8 mouse cellular contexts compared by ENCODE assay signal in genomic region chr4:42916617-42917401, GRCm38 (mm10). TPM values are rescaled to one million over a fixed set of nuclear protein-coding genes. Genes with fewer than 3 reads are reported as not detected.
DNase-seq lines count a peak whose midpoint lies in the region; ATAC-seq and TF ChIP-seq lines count a peak whose summit lies in the region.

Phf24 (plus strand) TSS chr4:42916660.

- H3K9me3 ChIP-seq in E14TG2a.4 (ENCODE audit: low read length) (no peaks in the 10 kb centered on the region), G1E (replicated peaks) (no peaks in the 10 kb centered on the region)
- H3K9me3 ChIP-seq in stomach, embryonic 16.5 days (replicated peaks; ENCODE audit: control insufficient read depth, low read length): no peaks in the 10 kb centered on the region

- H3K9ac ChIP-seq in stomach, embryonic 16.5 days (ENCODE audit: low read length): peak within 1 kb of the TSS; percentile 80

- no peak for TF ChIP-seq CTCF in E14TG2a.4 (conservative IDR thresholded peaks at IDR 0.05; ENCODE audit: low read length)
- TF ChIP-seq CTCF in G1E (IDR thresholded peaks at IDR 0.05; ENCODE audit: low read depth, low read length): no peak

- H3K4me1 ChIP-seq in E14TG2a.4 (replicated peaks; ENCODE audit: low read depth, low read length) (peaks cover 4% of the 10 kb centered on the region), G1E (ENCODE audit: insufficient read depth, low read depth, low read length) (peaks cover 29% of the 10 kb centered on the region)
- peaks cover 3% of the 10 kb centered on the region; the same call in 1 of the 2 replicates for H3K4me1 ChIP-seq in stomach, embryonic 16.5 days (ENCODE audit: control insufficient read depth, insufficient read depth, low read length)

- peak within 1 kb of the TSS; percentile 90 for H3K4me2 ChIP-seq in stomach, embryonic 16.5 days (ENCODE audit: low read depth, low read length)

- peak; percentile 42 for DNase-seq in G1E (ENCODE audit: low spot score)
- peak; percentile 76 for DNase-seq in embryo, embryonic 11 days
- DNase-seq in heart, postnatal 36 days: peak; percentile 27 to 35
- DNase-seq in layer of hippocampus, postnatal 36 days: peak in 1 of 2 experiments; percentile 41
- DNase-seq in lung, postnatal 36 days: peak; percentile 18
- DNase-seq in spleen, postnatal 14 days (ENCODE audit: low spot score in 2 of 2): no peak

- no peak within 1 kb of the TSS for H3K27ac ChIP-seq in stomach, embryonic 16.5 days (ENCODE audit: low read length)

- no peaks in the 10 kb centered on the region for H3K36me3 ChIP-seq in E14TG2a.4 (ENCODE audit: insufficient read depth, low read length)
- H3K36me3 ChIP-seq in G1E (replicated peaks): no peaks in the 10 kb centered on the region
- no peaks in the 10 kb centered on the region for H3K36me3 ChIP-seq in stomach, embryonic 16.5 days (ENCODE audit: control insufficient read depth, insufficient read depth, low read length)

- H3K27me3 ChIP-seq in E14TG2a.4 (ENCODE audit: insufficient read depth, low read length): peaks cover 67% of the 10 kb centered on the region
- H3K27me3 ChIP-seq in G1E (ENCODE audit: insufficient read depth, low read length): peaks cover 53% of the 10 kb centered on the region
- peaks cover 27% of the 10 kb centered on the region for H3K27me3 ChIP-seq in stomach, embryonic 16.5 days (ENCODE audit: control insufficient read depth, insufficient read depth, low read length)

- no peak for ATAC-seq in G1E (ENCODE audit: extremely low read depth, insufficient number of reproducible peaks, low FRiP score, poor library complexity, severe bottlenecking)
- ATAC-seq in stomach, embryonic 16.5 days (ENCODE audit: insufficient read depth, low FRiP score): peak; percentile 81

- H3K4me3 ChIP-seq in E14TG2a.4 (replicated peaks; ENCODE audit: low read length): peak within 1 kb of the TSS; percentile 82
- H3K4me3 ChIP-seq in G1E (ENCODE audit: low read depth, low read length): peak within 1 kb of the TSS; percentile 73
- H3K4me3 ChIP-seq in stomach, embryonic 16.5 days (replicated peaks; ENCODE audit: low read length): peak within 1 kb of the TSS; percentile 64

- intact Hi-C loops in heart, postnatal 36 days (cut with DNase I): loop anchor here (2.0 kb wide), 1 partner anchor 28 kb away; no protein-coding TSS in a partner anchor

- WGBS in stomach, embryonic 16.5 days: under 1% methylated on average over 65 of the region's 90 CpGs

RNA-seq across cellular contexts. Expression of gene Phf24, which starts in this region (rescaled TPM):
- 1.8 TPM in 1 of 2 replicates, not detected in the other for total RNA-seq in G1E (2014; fragmentation: Nextera tagmentation)
- 0.29 and 0.98 TPM in 2 replicates for total RNA-seq in G1E (2017)
- polyA plus RNA-seq in G1E (2012): 0.04 TPM in 2 replicates
- total RNA-seq in heart, postnatal 36 days (2021): 1 to 10 TPM; 5.6 to 8.0 TPM
- total RNA-seq in layer of hippocampus, postnatal 36 days (2021): 100 to 1,000 TPM; 148 to 149 TPM
- polyA plus RNA-seq in stomach, embryonic 16.5 days (2015; fragmentation: Nextera tagmentation; extraction: Ambion mirVana): 2.2 and 2.5 TPM in 2 replicates

Comparison
In these comparisons a context has a peak if more than half of its experiments do, and no peak if none do; other contexts are left out.
1. RNA of gene Phf24 (total RNA-seq): 148 to 149 TPM in layer of hippocampus, postnatal 36 days; 5.6 to 8.0 TPM in heart, postnatal 36 days and 0.29 to 1.8 TPM in G1E; every median in the first group is over 10 times any median in the second.
2. DNase-seq: peak in G1E (single experiment), embryo, embryonic 11 days (single experiment), heart, postnatal 36 days (2 of 2) and lung, postnatal 36 days (single experiment); none in spleen, postnatal 14 days (0 of 2).
3. Peak in every context shown above with its lines, with median percentiles within 50 percentile points of each other: H3K4me3 ChIP-seq.